Mouse (Mus musculus): ENCODE measurements at regions not wholly inside any gene's neighbourhood (a gene's known extent, or its start where the extent isn't known, plus 50 kb on each side); places are given as distances from the start of the nearest gene placed in this dataset.

- peaks cover 2% of the 10 kb centered on the region for H3K27me3 ChIP-seq (ENCODE audit: control insufficient read depth, insufficient read depth, insufficient read length)
- no peak overlapping the region for H3K4me2 ChIP-seq (ENCODE audit: low read depth)
- H3K4me3 ChIP-seq: no peak overlapping the region
- H3K36me3 ChIP-seq (ENCODE audit: control insufficient read depth, insufficient read depth): no peaks in the 10 kb centered on the region
- no peaks in the 10 kb centered on the region for H3K79me2 ChIP-seq (ENCODE audit: control insufficient read depth, insufficient read depth)
- no peak for TF ChIP-seq CEBPB (IDR thresholded peaks at IDR 0.05; ENCODE audit: insufficient read depth, poor library complexity, severe bottlenecking)
- TF ChIP-seq REST (IDR thresholded peaks at IDR 0.05; ENCODE audit: insufficient read depth, insufficient read length): no peak
- TF ChIP-seq SRF (IDR thresholded peaks at IDR 0.05; ENCODE audit: control insufficient read depth, insufficient read length, low read depth): no peak
- TF ChIP-seq TCF12 (IDR thresholded peaks at IDR 0.05; ENCODE audit: insufficient read depth, poor library complexity, severe bottlenecking): no peak
- no peak for TF ChIP-seq POLR2AphosphoS2 (IDR thresholded peaks at IDR 0.05; ENCODE audit: insufficient read length, low read depth)
- no peak for TF ChIP-seq E2F4 (IDR thresholded peaks at IDR 0.05; ENCODE audit: insufficient read depth)
- TF ChIP-seq USF1 (IDR thresholded peaks at IDR 0.05; ENCODE audit: low read depth): no peak
- no peak overlapping the region for H3ac ChIP-seq (ENCODE audit: control insufficient read depth, insufficient read length)
These were observed 85.7 kb upstream of the Pthlh start for GRCm38 (mm10) chr6:147349566-147350237.

DNA sequence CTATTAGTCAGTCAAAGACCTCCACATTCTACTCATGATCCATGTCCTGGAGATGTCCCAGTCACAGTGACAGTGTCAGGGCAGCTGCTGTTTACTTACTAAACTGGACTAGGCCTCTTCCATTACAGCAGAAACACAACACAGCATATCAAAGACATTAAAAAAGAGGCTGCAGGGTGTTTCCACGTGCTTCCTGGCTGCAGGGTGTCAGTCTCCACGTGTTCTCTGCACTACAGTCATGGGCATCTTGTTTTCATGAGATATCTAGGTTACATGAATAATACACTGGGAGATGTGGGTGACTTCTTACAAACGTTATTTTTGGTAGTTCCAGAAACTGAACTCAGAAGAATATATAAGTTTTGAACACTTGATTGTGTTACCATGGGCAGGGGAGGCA is 84.6 kb upstream of the Pthlh start:
- Histone ChIP-seq H3K4me2 (ENCODE audit: low read depth) (no peak overlapping the region), H3K79me2 (ENCODE audit: control insufficient read depth, insufficient read depth) (no peaks in the 10 kb centered on the region), H3K36me3 (ENCODE audit: control insufficient read depth, insufficient read depth) (no peaks in the 10 kb centered on the region), H3K27me3 (ENCODE audit: control insufficient read depth, insufficient read depth, insufficient read length) (peaks cover 9% of the 10 kb centered on the region), H3K4me3 (no peak overlapping the region), H3ac (ENCODE audit: control insufficient read depth, insufficient read length) (no peak overlapping the region)
- TF ChIP-seq MYOG (IDR thresholded peaks at IDR 0.05; ENCODE audit: control insufficient read depth in 1 of 3, insufficient read depth in 1 of 3, insufficient read length in 2 of 3, low read depth in 2 of 3) (no peak), MAX (IDR thresholded peaks at IDR 0.05; ENCODE audit: low read depth) (no peak), REST (IDR thresholded peaks at IDR 0.05; ENCODE audit: insufficient read depth, insufficient read length) (no peak), USF1 (IDR thresholded peaks at IDR 0.05; ENCODE audit: low read depth) (no peak), POLR2AphosphoS2 (IDR thresholded peaks at IDR 0.05; ENCODE audit: insufficient read length, low read depth) (no peak), SRF (IDR thresholded peaks at IDR 0.05; ENCODE audit: control insufficient read depth, insufficient read length, low read depth) (no peak), E2F4 (IDR thresholded peaks at IDR 0.05; ENCODE audit: insufficient read depth) (no peak), TCF12 (IDR thresholded peaks at IDR 0.05; ENCODE audit: insufficient read depth, poor library complexity, severe bottlenecking) (no peak)

- Histone ChIP-seq H3ac (ENCODE audit: control insufficient read depth, insufficient read length) (no peak overlapping the region), H3K36me3 (ENCODE audit: control insufficient read depth, insufficient read depth) (no peaks in the 10 kb centered on the region), H3K4me2 (ENCODE audit: low read depth) (no peak overlapping the region), H3K27me3 (ENCODE audit: control insufficient read depth, insufficient read depth, insufficient read length) (peaks cover 9% of the 10 kb centered on the region), H3K4me3 (no peak overlapping the region), H3K79me2 (ENCODE audit: control insufficient read depth, insufficient read depth) (no peaks in the 10 kb centered on the region)
- no peak for TF ChIP-seq POLR2A (IDR thresholded peaks at IDR 0.05; ENCODE audit: insufficient read length, low read depth)
- no peak for TF ChIP-seq MAX (IDR thresholded peaks at IDR 0.05; ENCODE audit: low read depth)
- no peak for TF ChIP-seq E2F4 (IDR thresholded peaks at IDR 0.05; ENCODE audit: insufficient read depth)
- no peak for TF ChIP-seq POLR2AphosphoS2 (IDR thresholded peaks at IDR 0.05; ENCODE audit: insufficient read length, low read depth)
- no peak for TF ChIP-seq SRF (IDR thresholded peaks at IDR 0.05; ENCODE audit: control insufficient read depth, insufficient read length, low read depth)
- TF ChIP-seq CEBPB (IDR thresholded peaks at IDR 0.05; ENCODE audit: insufficient read depth, poor library complexity, severe bottlenecking): no peak
- no peak for TF ChIP-seq USF1 (IDR thresholded peaks at IDR 0.05; ENCODE audit: low read depth)
- no peak for TF ChIP-seq TCF12 (IDR thresholded peaks at IDR 0.05; ENCODE audit: insufficient read depth, poor library complexity, severe bottlenecking)
- no peak for TF ChIP-seq MYOG (IDR thresholded peaks at IDR 0.05; ENCODE audit: control insufficient read depth in 1 of 3, insufficient read depth in 1 of 3, insufficient read length in 2 of 3, low read depth in 2 of 3)
- no peak for TF ChIP-seq TCF3 (IDR thresholded peaks at IDR 0.05; ENCODE audit: insufficient read length, low read depth)
- no peak for TF ChIP-seq MYOD1 (IDR thresholded peaks at IDR 0.05; ENCODE audit: control insufficient read depth in 1 of 3, insufficient read length in 2 of 3, low read depth in 2 of 3)
- TF ChIP-seq REST (IDR thresholded peaks at IDR 0.05; ENCODE audit: insufficient read depth, insufficient read length): no peak
These were observed 77.1 kb upstream of the Pthlh start for GRCm38 (mm10) chr6:147341042-147341441.

DNA sequence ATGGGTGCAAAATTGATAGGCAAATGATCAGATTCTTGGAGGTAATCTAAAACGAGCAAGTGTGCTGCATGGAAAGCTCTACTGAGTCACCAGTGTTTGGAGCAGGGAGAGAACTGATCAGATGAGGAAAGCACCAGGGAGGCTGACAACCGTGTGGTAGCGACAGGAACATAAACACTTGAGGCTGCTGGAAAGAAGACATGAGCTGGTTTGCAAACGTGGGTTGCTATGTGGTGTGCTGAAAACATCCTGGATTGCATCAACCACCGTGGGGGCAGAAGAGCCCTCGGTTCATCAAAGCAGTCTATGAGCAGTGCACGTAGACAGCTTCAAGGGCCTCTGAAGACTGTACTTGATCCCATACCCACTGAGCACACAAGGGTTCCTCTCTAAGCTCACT is 69.0 kb upstream of the Pthlh start:
- Histone ChIP-seq H3K36me3 (ENCODE audit: control insufficient read depth, insufficient read depth) (no peaks in the 10 kb centered on the region), H3K27me3 (ENCODE audit: control insufficient read depth, insufficient read depth, insufficient read length) (no peaks in the 10 kb centered on the region), H3K4me2 (ENCODE audit: low read depth) (no peak overlapping the region), H3K79me2 (ENCODE audit: control insufficient read depth, insufficient read depth) (no peaks in the 10 kb centered on the region), H3ac (ENCODE audit: control insufficient read depth, insufficient read length) (no peak overlapping the region), H3K4me3 (no peak overlapping the region)
- no peak for TF ChIP-seq TCF3 (IDR thresholded peaks at IDR 0.05; ENCODE audit: insufficient read length, low read depth)
- no peak for TF ChIP-seq MAX (IDR thresholded peaks at IDR 0.05; ENCODE audit: low read depth)
- TF ChIP-seq POLR2AphosphoS2 (IDR thresholded peaks at IDR 0.05; ENCODE audit: insufficient read length, low read depth): no peak
- TF ChIP-seq TCF12 (IDR thresholded peaks at IDR 0.05; ENCODE audit: insufficient read depth, poor library complexity, severe bottlenecking): no peak
- no peak for TF ChIP-seq POLR2A (IDR thresholded peaks at IDR 0.05; ENCODE audit: insufficient read length, low read depth)
- no peak for TF ChIP-seq USF1 (IDR thresholded peaks at IDR 0.05; ENCODE audit: low read depth)
- TF ChIP-seq REST (IDR thresholded peaks at IDR 0.05; ENCODE audit: insufficient read depth, insufficient read length): no peak
- TF ChIP-seq CEBPB (IDR thresholded peaks at IDR 0.05; ENCODE audit: insufficient read depth, poor library complexity, severe bottlenecking): no peak
- TF ChIP-seq E2F4 (IDR thresholded peaks at IDR 0.05; ENCODE audit: insufficient read depth): no peak
- TF ChIP-seq MYOG (IDR thresholded peaks at IDR 0.05; ENCODE audit: control insufficient read depth in 1 of 3, insufficient read depth in 1 of 3, insufficient read length in 2 of 3, low read depth in 2 of 3): no peak
- TF ChIP-seq SRF (IDR thresholded peaks at IDR 0.05; ENCODE audit: control insufficient read depth, insufficient read length, low read depth): no peak
- no peak for TF ChIP-seq MYOD1 (IDR thresholded peaks at IDR 0.05; ENCODE audit: control insufficient read depth in 1 of 3, insufficient read length in 2 of 3, low read depth in 2 of 3)

GRCm38 (mm10) chr6:147329201-147329600 is 65.2 kb upstream of the Pthlh start:
- TF ChIP-seq MYOG (IDR thresholded peaks at IDR 0.05; ENCODE audit: control insufficient read depth in 1 of 3, insufficient read depth in 1 of 3, insufficient read length in 2 of 3, low read depth in 2 of 3): peak in 1 of 3 experiments; percentile 17
- TF ChIP-seq E2F4 (IDR thresholded peaks at IDR 0.05; ENCODE audit: insufficient read depth): no peak
- H3K36me3 ChIP-seq (ENCODE audit: control insufficient read depth, insufficient read depth): no peaks in the 10 kb centered on the region
- no peak overlapping the region for H3K4me3 ChIP-seq
- no peaks in the 10 kb centered on the region for H3K79me2 ChIP-seq (ENCODE audit: control insufficient read depth, insufficient read depth)
- no peak overlapping the region for H3K4me2 ChIP-seq (ENCODE audit: low read depth)
- H3ac ChIP-seq (ENCODE audit: control insufficient read depth, insufficient read length): no peak overlapping the region
- H3K27me3 ChIP-seq (ENCODE audit: control insufficient read depth, insufficient read depth, insufficient read length): no peaks in the 10 kb centered on the region
